Mouse (Mus musculus): Measurements from ENCODE around the gene Rasl11b.

The Rasl11b gene

DNA sequence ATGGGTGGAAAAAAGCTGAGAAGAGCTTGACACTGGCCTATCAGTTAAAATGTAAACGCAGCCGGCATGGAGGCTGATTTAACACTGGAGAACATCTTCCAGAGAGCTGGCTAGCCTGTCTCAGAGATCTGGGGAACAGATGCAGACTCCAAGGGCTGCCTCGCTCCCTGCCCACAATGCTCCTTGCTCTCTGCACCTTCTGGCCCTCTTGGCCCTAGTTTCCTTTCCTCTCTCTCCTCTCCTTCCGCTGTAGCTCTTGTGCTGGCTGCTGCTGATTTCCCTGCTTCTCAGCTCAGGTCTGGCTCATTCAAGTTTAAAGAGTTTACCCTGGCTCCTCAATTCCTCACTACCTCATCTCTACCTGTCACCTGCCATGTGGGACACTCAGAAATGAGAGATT, 14.6 kb downstream of the Rasl11b start:
- DNase-seq (ENCODE audit: low read depth, low spot score): peak; percentile 74

DNA sequence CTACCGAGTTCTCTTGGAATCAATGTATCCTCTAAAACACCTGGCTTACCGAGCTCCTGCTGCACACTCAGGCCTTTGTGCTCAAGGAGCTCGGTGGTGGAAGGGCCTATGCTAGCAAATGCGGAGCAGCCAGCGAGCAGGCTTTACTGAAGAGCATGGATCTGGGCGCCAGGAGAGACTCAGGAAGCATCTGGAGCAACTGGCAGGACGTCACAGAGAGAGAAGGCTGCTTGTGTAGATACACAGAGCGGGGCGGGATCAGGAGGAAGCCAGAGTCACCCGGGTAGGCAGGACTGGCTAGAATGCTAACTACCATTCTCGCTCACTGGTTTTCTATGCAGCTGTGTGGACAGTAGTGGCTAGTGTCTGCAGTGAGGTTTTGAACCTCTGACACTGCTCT, 16.3 kb downstream of the Rasl11b start:
- DNase-seq (ENCODE audit: low read depth, low spot score): no peak

DNA sequence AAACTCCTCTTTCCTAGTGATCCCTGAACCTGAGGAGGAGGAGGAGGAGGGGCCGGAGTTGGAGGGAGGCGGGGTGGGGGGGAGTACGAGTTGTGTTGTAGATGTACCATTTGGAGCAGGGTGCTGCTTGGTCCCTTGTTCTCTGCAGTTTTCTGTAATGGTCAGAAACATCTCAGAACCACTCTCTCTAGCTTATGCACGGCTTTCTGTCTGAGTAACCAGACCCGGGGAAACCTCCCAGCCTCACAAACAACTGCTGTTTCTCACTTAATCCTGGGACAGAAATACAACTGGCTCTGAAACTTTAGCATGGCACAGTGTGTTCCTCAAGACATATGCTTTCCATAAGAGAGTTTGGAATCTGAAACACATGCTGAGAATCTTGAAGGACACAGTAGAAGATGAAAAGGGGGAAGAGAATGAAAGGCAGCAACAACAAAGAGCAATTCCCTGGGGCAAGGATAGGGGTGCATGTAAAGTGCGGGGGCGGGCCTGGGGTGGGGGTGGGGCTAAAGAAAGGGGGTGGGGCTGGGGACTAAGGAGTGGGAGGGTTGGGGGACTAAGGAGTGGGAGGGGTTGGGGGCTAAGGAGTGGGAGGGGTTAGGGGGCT, 19.5 kb downstream of the Rasl11b start:
- DNase-seq (ENCODE audit: low read depth, low spot score): peak; percentile 46

DNA sequence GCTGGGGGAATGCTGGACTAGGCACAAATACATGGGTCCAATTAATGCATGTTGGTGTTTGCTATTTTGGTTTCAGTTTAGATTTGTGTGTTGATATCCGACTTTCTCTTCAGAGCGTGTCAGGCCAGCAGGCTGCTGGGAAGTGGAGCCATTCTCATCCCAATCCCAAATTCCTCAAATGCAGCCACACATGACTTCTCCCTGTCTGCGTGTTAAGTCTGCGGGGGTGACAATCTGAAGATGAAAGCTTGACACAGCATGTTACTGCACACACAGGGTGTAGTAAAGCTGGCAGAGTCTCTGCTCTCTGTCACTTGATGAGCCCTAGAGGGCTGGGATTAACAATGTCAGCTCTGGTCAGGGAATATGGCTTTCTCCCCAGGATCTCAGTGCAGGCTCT, 20.0 kb downstream of the Rasl11b start:
- no peak for DNase-seq (ENCODE audit: low read depth, low spot score)

DNA sequence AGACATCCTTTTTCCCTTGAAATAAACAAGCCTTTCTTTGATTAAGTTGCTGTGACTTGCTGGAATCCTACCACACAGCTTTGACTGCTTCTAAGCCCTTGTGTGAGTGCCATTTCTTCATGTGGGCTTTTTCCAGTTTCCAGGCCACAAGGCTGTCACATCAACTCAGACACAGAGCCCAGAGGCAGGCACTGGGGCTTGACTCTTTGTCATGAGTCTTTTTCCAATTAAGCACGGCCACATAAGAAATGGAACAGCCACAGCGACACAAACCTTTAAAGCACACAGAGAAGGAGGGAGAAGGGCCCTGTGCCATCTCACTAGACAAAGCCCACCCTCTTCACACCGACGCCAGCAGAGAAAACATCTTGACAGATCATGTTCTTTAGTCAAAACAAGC, 23.4 kb downstream of the Rasl11b start:
- DNase-seq (ENCODE audit: low read depth, low spot score): no peak

DNA sequence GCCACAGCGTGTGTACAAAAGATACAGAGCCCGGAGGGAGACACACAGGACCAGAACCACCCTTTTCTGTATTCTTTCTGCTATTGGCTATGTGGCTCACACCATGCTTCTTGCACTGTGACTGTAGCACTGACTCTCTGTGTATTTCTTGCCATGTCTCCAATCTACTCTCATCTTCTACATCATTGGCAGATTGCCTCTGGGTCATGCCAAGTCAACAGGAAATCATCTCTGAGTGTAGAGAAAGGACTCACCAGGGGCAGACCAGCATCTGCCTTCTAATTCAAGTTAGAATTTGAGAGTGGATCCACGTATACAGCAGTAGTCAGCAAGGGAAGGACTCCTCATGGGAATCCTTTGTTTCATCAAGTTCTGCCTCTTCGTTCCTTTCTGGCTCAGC, 27.5 kb downstream of the Rasl11b start:
- no peak for DNase-seq (ENCODE audit: low read depth, low spot score)

DNA sequence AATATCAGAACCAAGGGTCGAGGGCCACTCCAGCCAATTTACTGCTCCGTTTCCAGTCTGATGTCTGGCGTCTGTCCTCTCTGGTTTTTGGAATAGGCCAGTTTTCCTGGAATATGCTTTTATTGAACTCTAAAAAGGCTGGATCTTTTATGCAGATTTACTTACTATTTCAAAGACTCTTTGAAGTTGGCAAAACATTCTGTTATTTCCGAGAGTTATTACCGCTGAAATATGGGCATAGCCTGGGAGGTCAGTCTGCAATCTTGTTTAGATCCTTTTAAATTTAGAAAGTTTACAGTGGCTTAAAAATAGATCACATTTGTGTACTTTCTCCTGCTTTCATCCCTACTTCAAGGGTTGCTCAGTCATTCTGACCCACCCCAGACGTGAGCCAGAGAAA, 29.4 kb downstream of the Rasl11b start:
- no peak for DNase-seq (ENCODE audit: low read depth, low spot score)

DNA sequence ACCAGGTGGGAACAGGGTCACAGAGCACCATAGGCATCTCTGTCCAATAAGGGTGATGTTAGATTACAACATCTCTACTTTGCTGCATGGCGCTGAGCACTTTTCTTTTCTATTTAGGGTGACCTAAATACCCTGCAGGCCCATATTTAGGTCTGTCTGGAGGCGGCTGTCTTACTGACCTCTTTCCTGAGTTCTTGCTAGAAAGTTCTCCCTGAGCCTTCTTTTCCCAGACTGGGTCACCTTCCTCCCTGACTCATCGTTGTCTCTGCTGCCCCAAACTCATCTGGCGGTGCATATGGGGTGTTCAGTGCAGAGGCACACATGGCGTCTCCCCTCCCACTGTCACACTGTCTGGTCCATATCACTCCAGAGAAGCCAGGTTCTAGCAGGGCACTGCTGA, 31.1 kb downstream of the Rasl11b start:
- DNase-seq (ENCODE audit: low read depth, low spot score): peak; percentile 57

DNA sequence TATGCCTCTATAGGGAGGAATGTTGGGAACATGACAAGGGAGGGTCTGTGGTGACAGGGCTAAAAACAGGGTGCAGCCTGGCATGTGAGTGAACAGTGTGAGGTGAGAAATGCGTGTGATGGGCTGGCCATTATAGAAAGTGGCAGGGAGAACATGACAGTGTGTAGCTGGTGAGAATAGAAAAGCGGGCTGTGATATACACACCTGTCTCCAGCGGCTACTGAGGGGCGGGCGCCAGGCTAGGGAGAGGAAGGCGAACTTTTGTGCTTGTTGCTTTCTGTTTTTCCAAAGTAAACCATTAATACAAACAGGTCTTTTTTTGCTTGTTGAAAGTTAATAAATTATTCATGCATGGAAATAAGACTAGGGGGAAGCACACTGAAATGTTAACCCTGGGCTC, 32.3 kb downstream of the Rasl11b start:
- no peak for DNase-seq (ENCODE audit: low read depth, low spot score)

DNA sequence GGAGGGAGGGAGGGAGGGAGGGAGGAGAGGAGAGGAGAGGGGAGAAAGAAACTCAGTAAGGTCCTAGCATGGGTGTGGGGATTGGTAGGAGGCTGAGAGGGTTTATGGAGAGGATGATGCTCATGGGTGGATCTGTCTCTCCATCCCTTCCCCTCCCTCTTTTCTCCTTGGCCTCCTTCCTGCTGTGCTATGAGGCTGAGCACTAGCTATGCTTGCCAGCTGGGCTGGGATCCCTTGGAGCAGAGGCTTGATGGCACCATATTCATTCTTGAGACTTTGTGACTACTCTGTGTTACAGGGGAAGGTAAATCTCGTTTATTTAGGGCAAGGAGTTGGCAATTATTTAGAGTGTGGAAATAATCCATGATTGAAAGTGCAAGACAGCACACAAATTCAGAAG, 33.9 kb downstream of the Rasl11b start:
- DNase-seq (ENCODE audit: low read depth, low spot score): peak; percentile 66

DNA sequence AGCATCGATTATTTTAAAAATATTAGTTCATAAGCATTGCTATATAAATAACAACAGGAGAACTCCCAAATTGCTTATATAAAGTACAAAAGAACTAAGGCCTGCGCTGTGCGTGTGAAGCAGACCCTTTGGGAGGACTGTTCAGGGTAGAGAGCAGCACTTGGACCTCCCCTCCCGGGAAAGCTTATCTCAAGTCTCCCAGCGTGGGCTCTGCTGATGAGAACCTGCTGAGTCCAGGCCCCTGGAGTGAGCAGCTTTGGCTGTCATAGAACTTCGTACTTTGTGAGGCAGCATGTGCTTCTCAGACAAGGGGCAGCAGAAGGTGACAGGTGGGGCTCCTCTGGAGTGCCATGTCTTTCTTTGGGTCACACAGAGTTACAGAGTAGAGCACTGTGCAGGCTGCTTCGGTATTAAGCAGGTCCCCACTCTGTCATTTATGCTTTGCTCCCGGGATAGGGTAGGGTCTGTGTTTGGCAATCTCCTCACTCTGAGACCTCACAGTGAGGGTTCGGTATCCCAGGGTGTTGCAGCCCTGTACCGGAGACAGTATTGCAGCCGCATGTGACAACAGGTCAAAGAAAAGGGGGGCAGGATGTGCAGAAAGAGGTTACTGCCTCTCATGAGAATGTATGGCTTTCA, 34.8 kb downstream of the Rasl11b start:
- no peak for DNase-seq (ENCODE audit: low read depth, low spot score)

DNA sequence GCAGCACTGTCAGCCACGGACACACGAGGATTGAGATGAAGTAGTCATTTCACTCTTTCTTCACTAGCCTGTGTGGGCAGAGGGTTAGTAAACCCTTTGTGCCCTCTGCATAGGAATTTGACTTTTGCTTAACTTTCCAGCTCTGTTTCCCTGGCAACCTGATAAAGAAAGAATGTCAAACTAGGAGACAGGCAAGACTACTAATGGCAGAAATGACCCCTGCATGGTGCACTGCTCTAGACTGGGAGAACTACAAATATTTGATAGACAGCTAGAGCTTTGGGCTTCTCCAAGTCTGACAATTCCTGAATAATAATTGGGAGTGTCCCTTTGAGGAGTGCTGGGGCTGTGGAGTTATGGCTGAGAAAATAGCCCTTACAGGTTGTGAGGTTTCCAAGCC, 35.4 kb downstream of the Rasl11b start:
- no peak for DNase-seq (ENCODE audit: low read depth, low spot score)

DNA sequence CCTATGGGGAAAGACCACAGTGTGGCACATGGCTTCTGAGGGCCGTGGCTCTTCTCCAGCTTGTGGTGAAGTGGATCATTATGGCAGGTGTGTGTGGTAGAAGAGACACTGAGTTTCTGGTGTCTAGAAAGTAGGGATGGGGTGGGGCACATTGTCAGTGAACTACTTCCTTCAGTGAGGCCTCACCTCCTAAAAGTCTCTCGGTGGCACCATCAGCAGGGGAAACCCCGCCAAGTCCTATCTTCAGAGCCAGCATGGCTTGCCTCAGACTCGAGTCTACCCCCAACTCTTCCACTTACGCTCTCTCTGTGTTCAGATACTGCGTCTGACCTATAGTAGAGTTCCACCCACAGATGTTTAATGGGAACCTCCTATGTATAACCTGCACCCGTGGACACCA, 38.7 kb downstream of the Rasl11b start:
- no peak for DNase-seq (ENCODE audit: low read depth, low spot score)

DNA sequence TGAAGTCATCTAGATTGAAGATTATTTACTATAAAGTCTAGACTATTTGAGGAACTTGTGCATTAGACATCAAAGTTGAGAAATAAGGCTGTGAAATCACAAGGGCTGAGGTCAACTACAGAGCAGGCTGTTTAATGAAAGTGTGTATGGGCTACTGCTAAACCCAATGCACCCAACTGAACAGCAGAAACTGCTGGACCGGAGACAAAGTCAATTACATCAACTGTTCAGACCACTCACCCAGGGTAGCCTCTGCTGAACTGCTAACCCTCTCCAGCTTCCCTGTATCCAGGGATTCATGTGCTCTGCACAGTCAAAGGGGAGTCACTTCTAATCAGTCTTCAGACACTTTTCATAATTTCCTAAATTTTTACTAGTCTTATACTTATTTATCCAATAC, 44.3 kb downstream of the Rasl11b start:
- DNase-seq (ENCODE audit: low read depth, low spot score): no peak

DNA sequence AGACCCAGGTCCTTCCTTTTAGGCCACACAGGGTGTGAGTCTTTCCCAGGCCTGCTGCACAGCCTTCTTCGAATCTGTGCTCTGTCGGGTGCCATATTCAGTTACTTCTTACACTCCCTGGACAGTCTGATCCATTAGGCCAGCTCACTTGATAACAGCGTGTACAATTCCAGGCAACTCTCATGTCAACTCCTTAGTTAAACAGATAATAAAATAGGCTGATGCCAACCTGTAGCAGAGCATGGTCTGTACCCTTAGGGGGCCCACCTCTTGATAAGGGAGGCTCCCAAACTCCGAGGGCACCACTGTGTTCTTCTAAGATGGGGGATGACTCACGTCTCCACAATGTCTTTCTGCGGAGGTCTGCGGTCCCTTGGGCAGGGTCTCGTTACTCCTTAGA, 45.2 kb downstream of the Rasl11b start:
- DNase-seq (ENCODE audit: low read depth, low spot score): no peak

DNA sequence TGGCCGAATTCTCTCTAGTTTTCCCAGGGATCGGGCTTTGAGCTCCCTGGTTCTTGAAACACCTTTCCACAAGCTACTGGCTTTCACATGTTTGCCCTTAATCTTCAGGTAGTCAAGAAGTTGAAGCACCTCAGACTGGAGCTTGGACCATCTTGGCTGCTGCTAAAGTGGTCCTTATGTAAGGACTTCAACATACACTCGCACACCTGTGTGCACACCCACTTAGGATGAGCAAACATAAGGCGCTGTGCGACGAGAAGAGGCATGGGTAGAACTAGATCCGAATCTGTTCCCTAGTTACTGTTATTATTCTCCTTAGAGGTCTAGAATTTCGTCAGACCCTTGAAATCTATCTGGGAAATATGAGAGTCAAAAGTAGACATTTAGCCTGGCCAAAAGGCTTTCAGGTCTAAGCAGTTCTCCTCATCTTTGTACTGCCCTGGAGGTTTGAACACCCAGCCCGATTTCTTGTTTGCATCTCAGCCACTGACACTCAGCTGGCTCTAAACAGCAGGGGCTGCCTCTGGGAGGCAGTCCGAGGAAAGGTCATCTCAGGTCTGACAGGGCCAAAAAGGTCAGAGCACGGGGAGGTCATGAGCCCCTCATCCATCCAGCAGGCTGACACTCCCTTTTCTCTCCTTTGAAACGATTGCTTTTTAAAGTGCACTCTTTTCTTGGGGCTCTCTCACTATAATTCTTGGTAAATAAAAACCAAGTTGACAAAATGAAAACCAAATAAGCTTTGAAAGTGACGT, 46.0 kb downstream of the Rasl11b start:
- DNase-seq (ENCODE audit: low read depth, low spot score): no peak

DNA sequence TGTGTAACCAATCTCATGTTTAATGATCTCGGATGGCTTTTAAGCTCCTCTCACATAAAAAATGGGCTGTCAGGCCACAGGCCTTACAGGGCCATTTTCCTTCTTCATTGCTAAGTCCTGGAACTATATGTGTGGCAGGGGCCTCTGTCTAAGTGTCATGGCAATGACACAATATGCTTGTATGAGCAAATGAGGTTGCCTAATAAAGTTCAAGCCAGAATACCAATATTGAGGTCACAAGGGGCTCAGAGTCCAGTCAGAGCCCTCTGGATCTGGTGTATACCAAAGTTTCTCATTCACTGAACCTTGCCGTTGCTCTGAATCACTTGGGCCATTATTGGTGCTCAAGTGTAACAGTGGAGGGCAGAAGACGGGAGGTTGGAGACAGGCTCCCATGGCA, 47.6 kb downstream of the Rasl11b start:
- DNase-seq (ENCODE audit: low read depth, low spot score): no peak

DNA sequence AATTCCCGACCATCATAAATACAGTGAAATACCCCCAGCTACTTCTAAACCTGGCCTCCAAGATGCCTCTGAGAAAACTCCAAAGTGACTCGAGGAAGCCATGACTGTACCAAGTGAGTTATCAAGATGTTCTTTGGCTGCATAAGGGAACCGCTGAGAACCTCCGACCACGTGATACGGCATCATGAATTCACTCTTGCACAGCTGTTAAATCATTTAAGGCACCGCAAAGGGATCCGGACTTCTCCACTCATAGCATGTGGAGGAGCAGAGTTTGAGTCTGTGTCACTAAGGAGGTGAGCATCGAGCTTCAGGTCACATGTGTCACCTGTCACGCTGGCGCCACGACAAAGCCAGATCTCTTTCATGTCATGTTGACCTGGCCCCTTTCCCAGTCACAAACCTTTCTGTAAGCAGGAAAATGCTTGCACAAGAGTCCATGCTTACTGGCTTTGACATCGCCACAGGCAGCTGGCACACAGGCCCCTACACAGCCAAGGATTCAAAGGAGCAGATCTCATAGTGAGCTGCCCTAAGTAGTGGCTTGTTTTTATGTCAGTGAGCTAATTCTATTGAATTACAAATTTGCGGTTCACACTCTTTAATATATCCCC, 49.4 kb downstream of the Rasl11b start:
- peak; percentile 76 for DNase-seq (ENCODE audit: low read depth, low spot score)

DNA sequence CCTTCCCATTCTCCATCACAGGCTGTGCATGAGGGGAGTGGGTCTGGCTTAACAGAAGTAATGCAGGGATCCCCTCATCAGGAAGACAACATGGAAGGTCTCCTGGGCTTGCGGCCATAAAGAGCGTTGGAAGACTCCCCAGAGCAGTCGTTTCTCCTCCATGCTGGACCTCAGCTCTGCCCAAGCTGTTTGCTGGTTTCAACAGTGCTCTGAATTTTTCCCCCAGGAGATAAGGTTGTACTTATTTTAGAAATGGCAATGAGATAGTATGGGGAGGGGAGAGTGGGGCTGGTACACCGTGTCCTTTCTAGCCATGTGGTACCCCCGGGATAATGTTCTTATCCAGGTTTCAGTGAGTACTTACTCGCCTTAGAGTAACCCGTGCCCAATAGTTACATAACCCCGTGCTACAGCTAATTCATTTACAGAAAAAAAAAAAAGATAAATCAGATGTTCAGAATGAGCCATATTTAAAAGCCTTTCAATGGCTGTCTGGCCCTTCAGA, 50.6 kb downstream of the Rasl11b start:
- no peak for DNase-seq (ENCODE audit: low read depth, low spot score)

DNA sequence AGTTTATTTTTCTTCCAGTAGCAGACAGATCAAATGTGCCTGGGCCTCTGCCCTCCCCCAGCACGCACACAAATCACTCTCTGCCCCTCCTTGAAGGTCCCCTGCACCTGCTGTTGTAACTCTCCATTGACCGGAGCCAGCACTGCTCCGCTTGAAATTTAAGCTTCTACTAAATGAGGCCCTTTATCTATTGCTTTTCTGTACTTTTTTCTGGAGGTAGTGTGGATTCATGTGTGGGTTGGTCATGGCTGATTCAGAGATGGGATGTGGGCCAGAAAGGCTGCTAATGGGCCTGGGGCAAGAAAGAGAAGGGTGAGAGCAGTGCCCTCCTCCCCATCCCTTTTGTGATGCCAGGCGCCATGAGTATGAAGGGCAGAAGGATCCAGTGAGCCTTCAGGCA, 51.4 kb downstream of the Rasl11b start:
- no peak for DNase-seq (ENCODE audit: low read depth, low spot score)

DNA sequence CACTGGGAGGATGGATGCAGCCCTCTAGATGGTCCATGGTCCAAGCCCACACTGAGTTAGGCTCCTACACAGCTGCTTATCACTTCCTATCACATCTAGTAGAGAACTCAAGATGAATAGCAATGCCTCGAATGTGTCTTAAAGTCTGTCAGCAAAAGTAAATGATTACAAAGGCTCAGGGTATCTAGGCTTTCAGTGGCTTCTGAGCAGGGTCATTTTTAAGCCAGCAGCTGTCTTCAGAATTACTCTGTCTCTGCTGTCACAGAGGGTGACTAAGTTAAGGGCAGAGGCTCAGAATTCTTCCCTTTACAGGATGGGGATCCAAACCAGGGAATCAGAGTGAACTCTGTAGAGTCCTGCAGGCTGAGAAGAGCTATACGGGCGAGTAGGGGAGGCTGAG, 51.9 kb downstream of the Rasl11b start:
- no peak for DNase-seq (ENCODE audit: low read depth, low spot score)

Measured in brain, adult 2 months (tissue).